Mouse (Mus musculus) heart, adult 2 months (tissue): ENCODE data around the gene Eif2ak3. TPM values are rescaled to one million over a fixed set of nuclear protein-coding genes. Genes with fewer than 3 reads are reported as not detected.

ENCODE experiments used
- DNase-seq, 2 experiments: peaks; one replicate each; pipeline ENCODE4 v3.0.0; 2021
- H3K27ac ChIP-seq: fragments of 200-600 bp; 2 replicates; pipeline ENCODE4 v1.8.1; 2022
- H3K27me3 ChIP-seq: fragments of 200-500 bp; 2 replicates; pipeline ENCODE4 v1.6.1; 2012; ENCODE audit warnings: mild to moderate bottlenecking, low read length, inconsistent platforms, mixed read lengths; ENCODE audit not compliant: control insufficient read depth, insufficient read depth
- H3K36me3 ChIP-seq: fragments of 200-500 bp; 2 replicates; pipeline ENCODE4 v1.6.1; 2012; ENCODE audit warnings: low read length, inconsistent platforms; ENCODE audit not compliant: control insufficient read depth, insufficient read depth
- H3K4me1 ChIP-seq: fragments of 200-500 bp; 2 replicates; pipeline ENCODE4 v1.6.1; 2011; ENCODE audit warnings: low read length; ENCODE audit not compliant: control insufficient read depth, insufficient read depth
- H3K4me3 ChIP-seq: fragments of 200-600 bp; 2 replicates; pipeline ENCODE4 v1.8.1; 2022
- H3K79me2 ChIP-seq: fragments of 200-500 bp; replicated peaks from 2 replicates; pipeline ENCODE4 v1.6.1; 2012; ENCODE audit warnings: mild to moderate bottlenecking, inconsistent platforms, low read length, moderate library complexity, mixed read lengths; ENCODE audit not compliant: control insufficient read depth, insufficient read depth
- H3K9ac ChIP-seq: fragments of 200-500 bp; 2 replicates; pipeline ENCODE4 v1.6.1; 2012; ENCODE audit warnings: low read depth, mild to moderate bottlenecking, control low read depth, inconsistent platforms, low read length, mixed read lengths
- CTCF ChIP-seq: fragments of 200-600 bp; IDR thresholded peaks from 2 replicates; pipeline ENCODE4 v1.8.1; 2022; ENCODE audit warnings: antibody characterized with exemption, mild to moderate bottlenecking, moderate library complexity
- EP300 ChIP-seq: fragments of 200-500 bp; IDR thresholded peaks from 2 replicates; pipeline ENCODE4 v1.6.1; 2011; ENCODE audit warnings: low read depth, low read length, control low read depth; ENCODE audit not compliant: insufficient read depth
- POLR2A ChIP-seq: fragments of 200-500 bp; IDR thresholded peaks from 2 replicates; pipeline ENCODE4 v1.6.1; 2011; ENCODE audit warnings: mild to moderate bottlenecking, low read depth, low read length, control low read depth; ENCODE audit not compliant: insufficient read depth
- WGBS: fragments of 180-500 bp; shearing (Covaris S2); methylation state at CpG from one replicate; pipeline ENCODE4 v1.1.7; 2018; 5-methylcytosine and 5-hydroxymethylcytosine counted together
- intact Hi-C: fragments of 180-260 bp; cut with DNase I; formaldehyde crosslinking; loops from one replicate; pipeline ENCODE4 v1.15.1; 2025
- polyA plus RNA-seq: library from polyadenylated mRNA; depleted of rRNA; stranded (reverse); fragments of >200 nt; gene quantifications from 2 replicates; pipeline ENCODE4 v1.2.3, GENCODE M21; 2012
- total RNA-seq, 2 experiments: library from RNA; stranded (reverse); gene quantifications; 2 replicates each; pipeline ENCODE4 v1.2.3; 2021

Gene Eif2ak3
- total and polyA plus RNA-seq, 3 experiments = 4.0 to 8.5 (median 8.4) TPM

DNA sequence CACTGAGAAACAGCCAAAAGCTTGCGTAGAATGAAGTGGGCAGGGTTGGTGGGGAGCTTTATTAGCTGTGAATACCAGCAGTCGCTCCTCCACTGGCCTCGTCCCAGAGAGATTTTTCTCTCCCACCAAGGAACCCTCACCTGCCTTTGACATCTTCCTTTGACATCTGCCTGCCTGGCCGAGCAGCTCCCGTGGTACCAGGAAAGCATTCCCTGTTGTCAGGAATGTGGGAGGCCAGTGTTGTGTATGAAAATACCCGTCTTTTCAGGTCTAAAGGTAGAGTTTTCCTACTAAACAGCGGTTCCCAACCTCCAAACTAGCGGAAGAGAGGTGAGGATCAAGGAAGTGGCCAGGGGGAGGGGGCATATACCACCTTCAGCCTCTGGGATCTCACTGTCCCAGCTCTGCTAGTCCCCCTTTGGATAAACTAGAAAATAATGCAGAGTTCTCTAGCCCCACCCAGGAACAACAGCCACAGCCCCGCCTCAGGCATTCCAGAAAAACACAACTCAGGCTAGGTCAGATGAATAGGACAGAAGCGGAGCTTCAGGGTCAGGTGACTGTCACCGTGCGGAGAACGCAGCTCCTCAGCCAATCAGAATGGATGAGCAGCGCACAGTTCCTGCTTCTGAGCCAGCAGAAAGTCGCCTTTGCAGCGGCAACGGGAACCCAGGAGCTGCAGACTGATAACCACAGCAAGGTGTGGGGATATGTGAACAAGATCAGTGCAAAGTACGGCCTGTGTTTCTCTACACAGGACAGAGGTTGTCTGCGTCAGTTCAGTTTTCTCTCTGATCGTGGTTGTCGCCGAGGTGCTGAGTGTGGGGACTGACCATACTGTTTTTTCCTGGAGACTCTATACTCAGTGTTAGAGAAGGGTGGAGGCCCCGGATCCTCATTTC lies 20.0 kb upstream of the Eif2ak3 start:
- H3K4me1 ChIP-seq = peaks cover 4% of the 10 kb centered on the region
- intact Hi-C loops = loop anchor here (1.0 kb wide), 1 partner anchor 17 kb away; no protein-coding TSS in a partner anchor
- TF ChIP-seq POLR2A = peak; percentile 80
- TF ChIP-seq CTCF = no peak
- no peak for TF ChIP-seq EP300
- H3K4me3 ChIP-seq = peak overlapping the region; percentile 63
- no peaks in the 10 kb centered on the region for H3K27me3 ChIP-seq
- H3K9ac ChIP-seq = peak overlapping the region; percentile 43
- H3K27ac ChIP-seq = peak overlapping the region; percentile 78
- no peaks in the 10 kb centered on the region for H3K79me2 ChIP-seq
- no peaks in the 10 kb centered on the region; the same call in 1 of the 2 replicates for H3K36me3 ChIP-seq
- DNase-seq = peak; percentile 73 to 86
- WGBS = 8% methylated on average over 23 of the region's 23 CpGs

- 44% methylated on average over 4 of the region's 4 CpGs for WGBS
- Histone ChIP-seq H3K27me3 (no peaks in the 10 kb centered on the region), H3K27ac (peak overlapping the region; percentile 78), H3K4me3 (peak overlapping the region; percentile 63), H3K36me3 (no peaks in the 10 kb centered on the region; the same call in 1 of the 2 replicates), H3K4me1 (peaks cover 4% of the 10 kb centered on the region), H3K79me2 (no peaks in the 10 kb centered on the region), H3K9ac (peak overlapping the region; percentile 9; the same call in 1 of the 2 replicates)
- no peak for DNase-seq
- intact Hi-C loops = loop anchor here (1.0 kb wide), 1 partner anchor 16 kb away; no protein-coding TSS in a partner anchor
- TF ChIP-seq POLR2A = no peak
- TF ChIP-seq EP300 = no peak
- no peak for TF ChIP-seq CTCF
Measured at GRCm38 (mm10) chr6:70824987-70825337, 19.4 kb upstream of the Eif2ak3 start.

DNA sequence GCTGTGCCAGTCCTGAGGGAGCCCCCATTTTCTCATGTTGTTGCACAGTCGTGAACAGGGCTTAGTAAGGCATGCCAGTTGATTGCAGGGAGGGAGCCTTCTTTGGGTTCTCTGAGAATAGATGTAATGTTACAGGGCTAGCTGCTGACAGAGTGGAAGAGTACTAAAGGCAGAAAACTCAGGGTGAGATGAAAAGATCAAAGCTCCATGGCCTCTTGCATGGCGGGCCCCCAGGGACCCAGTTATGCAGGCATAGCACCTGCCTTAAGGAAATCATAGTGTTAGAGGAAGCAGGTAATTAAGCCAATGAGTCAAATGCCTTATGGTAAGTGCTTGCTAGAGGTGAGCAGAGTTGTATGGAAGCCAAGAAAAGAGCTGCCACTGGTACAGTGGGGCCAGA lies 14.9 kb upstream of the Eif2ak3 start:
- TF ChIP-seq CTCF (no peak), POLR2A (no peak)
- intact Hi-C loops = no loop called here
- WGBS = 65% methylated on average over 2 of the region's 2 CpGs

GRCm38 (mm10) chr6:70830552-70830951 lies 13.8 kb upstream of the Eif2ak3 start:
- no peak for DNase-seq
- intact Hi-C loops = no loop called here
- H3K36me3 ChIP-seq = no peaks in the 10 kb centered on the region
- TF ChIP-seq CTCF (no peak), POLR2A (no peak), EP300 (no peak)
- no peak overlapping the region for H3K27ac ChIP-seq
- no peaks in the 10 kb centered on the region for H3K27me3 ChIP-seq
- 61% methylated on average over 3 of the region's 3 CpGs for WGBS
- H3K4me3 ChIP-seq = no peak overlapping the region
- no peaks in the 10 kb centered on the region for H3K79me2 ChIP-seq
- H3K4me1 ChIP-seq = no peaks in the 10 kb centered on the region
- H3K9ac ChIP-seq = no peak overlapping the region

More for the DNA sequence above, 14.9 kb upstream of the Eif2ak3 start:
- H3K27ac ChIP-seq = no peak overlapping the region
- H3K27me3 ChIP-seq = no peaks in the 10 kb centered on the region
- no peak overlapping the region for H3K4me3 ChIP-seq
- DNase-seq = no peak
- no peaks in the 10 kb centered on the region for H3K36me3 ChIP-seq
- no peaks in the 10 kb centered on the region for H3K79me2 ChIP-seq
- H3K4me1 ChIP-seq = peaks cover 1% of the 10 kb centered on the region; the same call in 1 of the 2 replicates
- H3K9ac ChIP-seq = no peak overlapping the region

DNA sequence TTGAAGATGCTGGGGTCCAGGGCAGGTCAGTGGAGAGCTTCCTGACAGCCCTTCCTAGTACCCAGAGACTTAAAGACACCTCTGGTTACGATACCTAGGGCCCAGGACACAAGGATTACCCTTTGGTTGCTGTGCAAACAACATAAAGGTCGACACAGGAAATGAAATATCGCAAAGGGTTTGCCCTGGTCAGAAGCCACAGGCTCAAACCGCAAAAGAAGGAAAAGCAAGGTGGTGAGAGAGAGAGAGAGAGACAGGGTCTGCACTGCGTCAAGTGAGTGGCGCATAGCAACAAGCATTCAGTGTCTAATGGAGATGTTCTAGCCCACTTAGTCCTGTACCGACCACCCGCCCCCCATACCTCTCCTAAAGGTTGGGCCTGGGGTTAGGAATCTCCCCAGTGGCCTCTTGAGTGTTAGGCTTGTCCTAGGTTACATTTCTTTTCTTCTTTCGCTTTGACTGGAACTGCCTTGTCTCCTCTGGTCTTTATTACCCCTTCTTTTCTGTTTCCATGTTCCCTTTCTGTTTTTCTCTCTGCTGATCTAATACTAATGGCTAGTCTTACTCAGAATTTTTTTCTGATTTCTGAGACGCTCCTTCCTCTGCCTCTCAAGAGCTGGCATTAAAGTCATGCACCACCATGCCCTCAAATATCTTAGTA lies 13.0 kb upstream of the Eif2ak3 start:
- Histone ChIP-seq H3K27me3 (no peaks in the 10 kb centered on the region), H3K27ac (no peak overlapping the region), H3K4me1 (no peaks in the 10 kb centered on the region), H3K9ac (no peak overlapping the region), H3K79me2 (no peaks in the 10 kb centered on the region), H3K36me3 (no peaks in the 10 kb centered on the region), H3K4me3 (no peak overlapping the region)
- DNase-seq = no peak
- 67% methylated on average over 10 of the region's 10 CpGs for WGBS
- TF ChIP-seq CTCF (no peak), POLR2A (no peak), EP300 (no peak)
- intact Hi-C loops = no loop called here

GRCm38 (mm10) chr6:70837297-70837696 lies 7.0 kb upstream of the Eif2ak3 start:
- Histone ChIP-seq H3K27ac (no peak overlapping the region), H3K9ac (no peak overlapping the region), H3K27me3 (no peaks in the 10 kb centered on the region), H3K4me1 (no peaks in the 10 kb centered on the region), H3K4me3 (no peak overlapping the region), H3K36me3 (no peaks in the 10 kb centered on the region), H3K79me2 (no peaks in the 10 kb centered on the region)
- intact Hi-C loops = no loop called here
- 72% methylated on average over 2 of the region's 2 CpGs for WGBS
- TF ChIP-seq POLR2A (no peak), EP300 (no peak)
- no peak for DNase-seq
